Mouse (Mus musculus) kidney, adult 2 months (tissue): Measurements from ENCODE around the gene Cyyr1.

Experiments used
- CTCF ChIP-seq: fragments of 200-500 bp; conservative IDR thresholded peaks from 2 replicates; pipeline ENCODE4 v1.5.1; 2011; ENCODE audit warnings: low read depth, mild to moderate bottlenecking, control low read depth, low read length, moderate library complexity, mixed read lengths; ENCODE audit not compliant: insufficient read depth, insufficient read length
- POLR2A ChIP-seq: fragments of 200-500 bp; IDR thresholded peaks from one replicate; pipeline ENCODE4 v1.6.1; 2011; ENCODE audit warnings: low read depth, low read length, control low read depth

GRCm38 (mm10) chr16:85538367-85538766 is 14.8 kb downstream of the Cyyr1 start:
- TF ChIP-seq POLR2A (no peak), CTCF (no peak)
